Mouse (Mus musculus) liver, postnatal 0 days (tissue): ENCODE measurements around the gene Col6a6.

Experiments used
- CTCF ChIP-seq: sonication (generic); IDR thresholded peaks from 2 replicates; pipeline ENCODE4 v1.5.1; 2016; ENCODE audit warnings: antibody characterized with exemption, low read depth
- EP300 ChIP-seq: IDR thresholded peaks from 2 replicates; pipeline ENCODE4 v1.6.1; 2016; ENCODE audit warnings: antibody characterized with exemption, low read depth, mild to moderate bottlenecking

DNA sequence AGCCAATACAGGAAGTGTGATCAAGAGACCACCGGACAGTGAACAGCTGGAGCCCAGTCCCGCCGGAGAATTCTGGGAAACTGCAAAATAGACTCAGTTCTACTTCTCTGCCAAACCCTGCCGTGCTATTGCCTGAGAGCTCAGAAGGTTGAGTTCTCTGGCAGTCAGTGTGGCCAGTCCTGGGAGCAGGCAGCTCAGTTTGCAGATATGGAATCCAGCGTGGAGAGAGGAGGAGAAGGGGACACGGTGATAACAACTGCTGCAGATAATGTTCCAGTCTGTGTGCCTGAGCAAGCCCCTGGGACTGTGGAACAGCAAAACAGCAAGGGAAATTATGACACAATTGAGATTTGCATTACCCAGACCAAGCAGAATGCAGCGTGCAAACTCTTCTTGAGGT, 7.6 kb upstream of the Col6a6 start:
- TF ChIP-seq CTCF (no peak), EP300 (no peak)
